Mouse (Mus musculus) MEL (cell line): ENCODE measurements at regions not wholly inside any gene's neighbourhood (a gene's known extent, or its start where the extent isn't known, plus 50 kb on each side); places are given as distances from the start of the nearest gene placed in this dataset.

Experiments used
- DNase-seq: peaks from one replicate; pipeline ENCODE4 v3.0.0; 2011; ENCODE audit warnings: low read depth, low spot score
- H3K27ac ChIP-seq: 2 replicates; pipeline ENCODE4 v1.5.1; 2012; ENCODE audit warnings: low read depth, mild to moderate bottlenecking, control low read depth, low read length, moderate library complexity; ENCODE audit not compliant: control insufficient read depth
- H3K27me3 ChIP-seq, 2 experiments: fragments of 150-350 bp in 1 of 2; sonication (generic) in 1 of 2; 2 replicates each; pipeline ENCODE4 v1.6.1; 2012; ENCODE audit warnings: low read length in 2 of 2, mild to moderate bottlenecking in 2 of 2, improper control_type of control experiment in 1 of 2, moderate library complexity in 1 of 2; ENCODE audit not compliant: insufficient read depth in 2 of 2, control insufficient read depth in 1 of 2
- H3K36me3 ChIP-seq, 2 experiments: 2 replicates each; pipeline ENCODE4 v1.6.1; 2012 to 2014; ENCODE audit warnings: low read length in 2 of 2, improper control_type of control experiment in 1 of 2, inconsistent platforms in 1 of 2, mild to moderate bottlenecking in 1 of 2; ENCODE audit not compliant: insufficient read depth in 2 of 2, control insufficient read depth in 1 of 2
- H3K4me1 ChIP-seq, 2 experiments: fragments of 150-350 bp in 1 of 2; sonication (generic) in 1 of 2; 2 replicates each; pipeline ENCODE4 v1.6.1; 2012; ENCODE audit warnings: low read length in 2 of 2, improper control_type of control experiment in 1 of 2, mild to moderate bottlenecking in 1 of 2; ENCODE audit not compliant: insufficient read depth in 2 of 2, control insufficient read depth in 1 of 2
- H3K4me3 ChIP-seq, 2 experiments: fragments of 150-350 bp in 1 of 2; sonication (generic) in 1 of 2; 2 replicates each; pipeline ENCODE4 v1.5.1; 2012; ENCODE audit warnings: low read depth in 2 of 2, low read length in 2 of 2, mild to moderate bottlenecking in 2 of 2, moderate library complexity in 2 of 2, control low read depth in 1 of 2, improper control_type of control experiment in 1 of 2; ENCODE audit not compliant: control insufficient read depth in 1 of 2, insufficient read depth in 1 of 2
- H3K79me2 ChIP-seq: 2 replicates; pipeline ENCODE4 v1.6.1; 2012; ENCODE audit warnings: mild to moderate bottlenecking, low read length, moderate library complexity; ENCODE audit not compliant: control insufficient read depth, poor library complexity, insufficient read depth
- H3K9ac ChIP-seq: 2 replicates; pipeline ENCODE4 v1.6.1; 2012; ENCODE audit warnings: low read depth, mild to moderate bottlenecking, control low read depth, low read length, moderate library complexity; ENCODE audit not compliant: control insufficient read depth, poor library complexity, severe bottlenecking
- H3K9me3 ChIP-seq: fragments of 150-350 bp; sonication (generic); replicated peaks from 2 replicates; pipeline ENCODE4 v1.6.1; 2012; ENCODE audit warnings: mild to moderate bottlenecking, low read length, improper control_type of control experiment, moderate library complexity; ENCODE audit not compliant: insufficient read depth
- BHLHE40 ChIP-seq: IDR thresholded peaks from 2 replicates; pipeline ENCODE4 v1.6.1; 2012; ENCODE audit warnings: low read depth, mild to moderate bottlenecking, inconsistent platforms, low read length, improper control_type of control experiment, borderline replicate concordance
- CHD1 ChIP-seq: IDR thresholded peaks from 2 replicates; pipeline ENCODE4 v1.6.1; 2012; ENCODE audit warnings: low read depth, mild to moderate bottlenecking, inconsistent platforms, low read length, improper control_type of control experiment
- CHD2 ChIP-seq: IDR thresholded peaks from 2 replicates; pipeline ENCODE4 v1.6.1; 2011; ENCODE audit warnings: low read length, improper control_type of control experiment
- E2F4 ChIP-seq: IDR thresholded peaks from 2 replicates; pipeline ENCODE4 v1.6.1; 2011; ENCODE audit warnings: low read depth, low read length, improper control_type of control experiment, borderline replicate concordance
- ELF1 ChIP-seq: IDR thresholded peaks from 2 replicates; pipeline ENCODE4 v1.6.1; 2014; ENCODE audit warnings: low read depth, mild to moderate bottlenecking, inconsistent platforms, low read length, improper control_type of control experiment, moderate library complexity
- EP300 ChIP-seq, 2 experiments: IDR thresholded peaks; 2 replicates each; pipeline ENCODE4 v1.6.1; 2011; ENCODE audit warnings: improper control_type of control experiment in 2 of 2, low read length in 2 of 2, low read depth in 1 of 2, mild to moderate bottlenecking in 1 of 2
- ETS1 ChIP-seq: IDR thresholded peaks from 2 replicates; pipeline ENCODE4 v1.6.1; 2012; ENCODE audit warnings: low read depth, mild to moderate bottlenecking, inconsistent platforms, low read length, improper control_type of control experiment, moderate library complexity
- MAFK ChIP-seq: IDR thresholded peaks from 2 replicates; pipeline ENCODE4 v1.6.1; 2011; ENCODE audit warnings: low read depth, mild to moderate bottlenecking, low read length, improper control_type of control experiment, borderline replicate concordance
- MAX ChIP-seq: IDR thresholded peaks from 2 replicates; pipeline ENCODE4 v1.6.1; 2011; ENCODE audit warnings: low read length, improper control_type of control experiment
- MAZ ChIP-seq: IDR thresholded peaks from 2 replicates; pipeline ENCODE4 v1.6.1; 2012; ENCODE audit warnings: low read depth, mild to moderate bottlenecking, inconsistent platforms, low read length, improper control_type of control experiment
- MEF2A ChIP-seq: IDR thresholded peaks from 2 replicates; pipeline ENCODE4 v1.6.1; 2014; ENCODE audit warnings: low read depth, mild to moderate bottlenecking, inconsistent platforms, low read length, improper control_type of control experiment; ENCODE audit not compliant: poor library complexity, insufficient replicate concordance, severe bottlenecking; ENCODE audit errors: extremely low read depth
- MYB ChIP-seq: IDR thresholded peaks from 2 replicates; pipeline ENCODE4 v1.6.1; 2011; ENCODE audit warnings: mild to moderate bottlenecking, low read depth, low read length, improper control_type of control experiment
- MYC ChIP-seq: IDR thresholded peaks from 2 replicates; pipeline ENCODE4 v1.6.1; 2011; ENCODE audit warnings: low read depth, mild to moderate bottlenecking, low read length, improper control_type of control experiment, moderate library complexity
- POLR2A ChIP-seq, 2 experiments: IDR thresholded peaks; 2 replicates each; pipeline ENCODE4 v1.6.1; 2011 to 2012; ENCODE audit warnings: low read length in 2 of 2, mild to moderate bottlenecking in 2 of 2, control low read depth in 1 of 2, improper control_type of control experiment in 1 of 2, low read depth in 1 of 2, moderate library complexity in 1 of 2; ENCODE audit not compliant: control insufficient read depth in 1 of 2, insufficient read depth in 1 of 2, poor library complexity in 1 of 2
- POLR2AphosphoS2 ChIP-seq: IDR thresholded peaks from 2 replicates; pipeline ENCODE4 v1.6.1; 2011; ENCODE audit warnings: low read length, improper control_type of control experiment
- SMC3 ChIP-seq: IDR thresholded peaks from 2 replicates; pipeline ENCODE4 v1.6.1; 2011; ENCODE audit warnings: low read depth, low read length, improper control_type of control experiment
- TAL1 ChIP-seq: IDR thresholded peaks from 2 replicates; pipeline ENCODE4 v1.6.1; 2012; ENCODE audit warnings: mild to moderate bottlenecking, inconsistent platforms, low read length, moderate library complexity, mixed read lengths
- TBP ChIP-seq: IDR thresholded peaks from 2 replicates; pipeline ENCODE4 v1.8.0; 2011; ENCODE audit warnings: low read depth, low read length, improper control_type of control experiment
- USF1 ChIP-seq: IDR thresholded peaks from 2 replicates; pipeline ENCODE4 v1.6.1; 2014; ENCODE audit warnings: low read depth, mild to moderate bottlenecking, inconsistent platforms, low read length, improper control_type of control experiment, moderate library complexity
- USF2 ChIP-seq, 2 experiments: IDR thresholded peaks; 2 replicates each; pipeline ENCODE4 v1.6.1; 2011 to 2012; ENCODE audit warnings: improper control_type of control experiment in 2 of 2, low read length in 2 of 2, borderline replicate concordance in 1 of 2, inconsistent platforms in 1 of 2, low read depth in 1 of 2, mild to moderate bottlenecking in 1 of 2; ENCODE audit not compliant: insufficient read depth in 1 of 2
- ZC3H11A ChIP-seq: IDR thresholded peaks from 2 replicates; pipeline ENCODE4 v1.6.1; 2012; ENCODE audit warnings: low read depth, mild to moderate bottlenecking, inconsistent platforms, low read length, improper control_type of control experiment
- ZMIZ1 ChIP-seq: IDR thresholded peaks from 2 replicates; pipeline ENCODE4 v1.6.1; 2012; ENCODE audit warnings: low read depth, mild to moderate bottlenecking, inconsistent platforms, low read length, improper control_type of control experiment, moderate library complexity
- ZNF384 ChIP-seq: IDR thresholded peaks from 2 replicates; pipeline ENCODE4 v1.6.1; 2012; ENCODE audit warnings: low read depth, mild to moderate bottlenecking, inconsistent platforms, low read length, improper control_type of control experiment

DNA sequence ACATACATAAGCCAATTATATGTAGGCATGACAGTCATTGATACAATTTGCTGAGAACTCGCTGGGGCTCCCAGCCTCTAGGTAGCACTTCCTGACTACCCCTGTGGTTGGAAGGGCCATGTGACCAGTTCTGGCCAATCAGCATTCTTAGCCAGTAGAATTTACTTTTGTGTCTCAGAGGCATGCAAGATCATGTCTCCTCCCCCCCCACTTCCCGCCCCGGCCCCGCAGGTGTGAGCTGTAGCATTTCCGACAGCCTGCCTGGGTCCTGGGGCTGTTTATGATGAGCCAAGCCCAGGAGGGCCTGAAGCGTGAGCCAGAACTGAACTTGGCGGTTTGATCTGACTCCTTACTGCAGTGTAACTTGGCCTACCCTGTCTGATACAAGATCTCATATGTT, 52.3 kb upstream of the Ccdc167 start:
- peaks cover 0 to 15% of the 10 kb centered on the region in 2 experiments; a peak in 2 of 4 replicates for H3K4me1 ChIP-seq
- no peak overlapping the region for H3K4me3 ChIP-seq
- peak; percentile 76 for DNase-seq
- 0 out of 4 replicates have a peak, but pooled peaks of 1 of the 2 experiments have one; percentile 27 for TF ChIP-seq POLR2A (IDR thresholded peaks at IDR 0.05; ENCODE audit: control insufficient read depth in 1 of 2, insufficient read depth in 1 of 2, low read depth in 1 of 2, low read length in 2 of 2, poor library complexity in 1 of 2)
- TF ChIP-seq MAZ = no peak
- TF ChIP-seq USF1 = peak; percentile 98
- no peak for TF ChIP-seq SMC3
- TF ChIP-seq TAL1 = no peak
- no peak for TF ChIP-seq TBP
- no peak for TF ChIP-seq MYC
- peak; percentile 70 to 89 for TF ChIP-seq USF2 (IDR thresholded peaks at IDR 0.05; ENCODE audit: borderline replicate concordance in 1 of 2, insufficient read depth in 1 of 2, low read depth in 1 of 2, low read length in 2 of 2)
- no peak for TF ChIP-seq EP300 (IDR thresholded peaks at IDR 0.05; ENCODE audit: low read depth in 1 of 2, low read length in 2 of 2)
- TF ChIP-seq BHLHE40 = no peak
- no peak for TF ChIP-seq CHD1
- no peak for TF ChIP-seq CHD2
- peak; percentile 81 for TF ChIP-seq ELF1
- TF ChIP-seq MAX = peak; percentile 92
- no peaks in the 10 kb centered on the region for H3K79me2 ChIP-seq
- peaks cover 0 to 4% of the 10 kb centered on the region in 2 experiments; a peak in 2 of 4 replicates for H3K36me3 ChIP-seq
- no peaks in the 10 kb centered on the region for H3K27me3 ChIP-seq
- 0 out of 2 replicates have a peak overlapping the region, but pooled peaks have one; percentile 19 for H3K9ac ChIP-seq
- no peak overlapping the region for H3K27ac ChIP-seq
- H3K9me3 ChIP-seq = no peaks in the 10 kb centered on the region

- no peak for DNase-seq
- H3K36me3 ChIP-seq = peaks cover 0 to 4% of the 10 kb centered on the region in 2 experiments; a peak in 2 of 4 replicates
- no peak overlapping the region for H3K9ac ChIP-seq
- H3K27me3 ChIP-seq = no peaks in the 10 kb centered on the region
- no peaks in the 10 kb centered on the region for H3K79me2 ChIP-seq
- no peak overlapping the region for H3K27ac ChIP-seq
- no peak overlapping the region for H3K4me3 ChIP-seq
- no peak for TF ChIP-seq MEF2A
- no peak for TF ChIP-seq ZNF384
- TF ChIP-seq POLR2AphosphoS2 = no peak
- no peak for TF ChIP-seq E2F4
- no peak for TF ChIP-seq MYB
- no peak for TF ChIP-seq USF1
- no peak for TF ChIP-seq CHD1
- no peak for TF ChIP-seq MAZ
- no peak for TF ChIP-seq POLR2A (IDR thresholded peaks at IDR 0.05; ENCODE audit: control insufficient read depth in 1 of 2, insufficient read depth in 1 of 2, low read depth in 1 of 2, low read length in 2 of 2, poor library complexity in 1 of 2)
- TF ChIP-seq ZC3H11A = no peak
- TF ChIP-seq ETS1 = no peak
- no peak for TF ChIP-seq MAFK
- no peak for TF ChIP-seq ZMIZ1
- no peaks in the 10 kb centered on the region for H3K9me3 ChIP-seq
- H3K4me1 ChIP-seq = peaks cover 0 to 15% of the 10 kb centered on the region in 2 experiments; a peak in 2 of 4 replicates
These were observed 51.8 kb upstream of the Ccdc167 start for GRCm38 (mm10) chr17:29768642-29769041.
